Mouse (Mus musculus): ENCODE data around the gene Nectin4. TPM values are rescaled to one million over a fixed set of nuclear protein-coding genes. Genes with fewer than 3 reads are reported as not detected.

Nectin4 gene
- total and polyA plus RNA-seq, 2 experiments from 2014 or later: 4.7 to 4.8 TPM

DNA sequence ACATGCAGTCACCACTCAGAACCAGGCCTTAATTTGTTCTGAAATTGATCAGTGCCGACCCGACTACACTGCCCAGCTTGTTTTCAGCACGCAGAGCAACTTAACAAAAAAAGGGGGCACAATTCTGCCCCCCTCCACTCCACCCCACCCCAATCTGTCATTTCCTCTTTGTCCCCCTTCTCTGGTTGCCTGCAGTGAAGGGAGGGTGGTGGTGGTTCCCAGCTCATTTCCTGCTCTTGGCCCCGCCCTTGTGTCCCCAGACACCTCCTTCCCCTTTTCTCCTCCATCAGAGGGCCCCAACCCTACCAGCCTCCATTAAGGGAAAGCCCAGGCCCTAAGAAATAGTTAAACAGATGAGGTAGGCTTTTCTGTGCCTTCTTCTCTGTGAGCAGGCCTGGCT, 20.2 kb downstream of the Nectin4 start:
- Histone ChIP-seq H3K36me3 (ENCODE audit: insufficient read depth, low read length) (no peaks in the 10 kb centered on the region), H3K9me3 (ENCODE audit: low read length) (no peaks in the 10 kb centered on the region), H3K4me2 (ENCODE audit: low read depth, low read length, poor library complexity, severe bottlenecking) (no peak overlapping the region), H3K4me3 (ENCODE audit: low read depth, low read length) (no peak overlapping the region), H3K27me3 (ENCODE audit: insufficient read depth, low read length) (no peaks in the 10 kb centered on the region), H3K4me1 (ENCODE audit: insufficient read depth, low read length) (no peaks in the 10 kb centered on the region), H3K27ac (ENCODE audit: low read depth, low read length) (no peak overlapping the region), H3K9ac (replicated peaks; ENCODE audit: low read length, poor library complexity, severe bottlenecking) (no peak overlapping the region)
- DNase-seq (ENCODE audit: low spot score) (no peak), ATAC-seq (ENCODE audit: low FRiP score) (no peak)
- TF ChIP-seq CTCF (IDR thresholded peaks at IDR 0.05): no peak
- 87% methylated on average over 4 of the region's 4 CpGs for WGBS

DNA sequence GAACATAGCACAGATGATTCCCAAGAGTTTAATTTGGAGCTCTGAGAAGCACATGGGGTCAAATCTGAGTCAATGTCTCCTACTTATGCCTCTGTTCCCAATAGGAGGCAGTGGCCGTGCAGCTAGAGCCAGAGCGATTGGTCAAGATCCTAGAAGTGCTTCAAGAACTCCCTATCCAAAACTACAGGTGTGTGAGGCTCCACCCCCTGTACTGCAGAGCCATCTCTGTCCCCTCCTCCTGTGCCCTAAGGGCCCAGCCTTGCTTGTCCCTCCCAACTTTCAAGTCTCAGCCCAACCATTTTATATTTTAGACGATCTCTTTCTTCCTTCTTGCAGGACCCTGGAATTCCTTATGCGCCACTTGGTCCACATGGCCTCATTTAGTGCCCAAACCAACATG, 31.9 kb downstream of the Nectin4 start:
- TF ChIP-seq CTCF (IDR thresholded peaks at IDR 0.05): no peak
- Histone ChIP-seq H3K27ac (ENCODE audit: low read depth, low read length) (no peak overlapping the region), H3K36me3 (ENCODE audit: insufficient read depth, low read length) (no peaks in the 10 kb centered on the region), H3K27me3 (ENCODE audit: insufficient read depth, low read length) (no peaks in the 10 kb centered on the region), H3K9me3 (ENCODE audit: low read length) (no peaks in the 10 kb centered on the region), H3K4me2 (ENCODE audit: low read depth, low read length, poor library complexity, severe bottlenecking) (no peak overlapping the region), H3K4me1 (ENCODE audit: insufficient read depth, low read length) (no peaks in the 10 kb centered on the region), H3K9ac (replicated peaks; ENCODE audit: low read length, poor library complexity, severe bottlenecking) (no peak overlapping the region), H3K4me3 (ENCODE audit: low read depth, low read length) (no peak overlapping the region)
- DNase-seq (ENCODE audit: low spot score) (no peak), ATAC-seq (ENCODE audit: low FRiP score) (no peak)
- WGBS: 88% methylated on average over 4 of the region's 4 CpGs

- WGBS: 86% methylated on average over 9 of the region's 9 CpGs
- no peak overlapping the region for H3K4me2 ChIP-seq (ENCODE audit: low read depth, low read length, poor library complexity, severe bottlenecking)
- no peak overlapping the region for H3K27ac ChIP-seq (ENCODE audit: low read depth, low read length)
- H3K27me3 ChIP-seq (ENCODE audit: insufficient read depth, low read length): 0 out of 2 replicates have a peak, but pooled peaks cover 6% of the 10 kb centered on the region
- no peaks in the 10 kb centered on the region for H3K36me3 ChIP-seq (ENCODE audit: insufficient read depth, low read length)
- ATAC-seq (ENCODE audit: low FRiP score) (no peak), DNase-seq (ENCODE audit: low spot score) (no peak)
- H3K9ac ChIP-seq (replicated peaks; ENCODE audit: low read length, poor library complexity, severe bottlenecking): no peak overlapping the region
- no peaks in the 10 kb centered on the region for H3K4me1 ChIP-seq (ENCODE audit: insufficient read depth, low read length)
- no peaks in the 10 kb centered on the region for H3K9me3 ChIP-seq (ENCODE audit: low read length)
- no peak overlapping the region for H3K4me3 ChIP-seq (ENCODE audit: low read depth, low read length)
- no peak for TF ChIP-seq CTCF (IDR thresholded peaks at IDR 0.05)
These were observed 33.1 kb downstream of the Nectin4 start for GRCm38 (mm10) chr1:171402991-171403390.

- no peak for TF ChIP-seq CTCF (IDR thresholded peaks at IDR 0.05)
- no peak overlapping the region for H3K9ac ChIP-seq (replicated peaks; ENCODE audit: low read length, poor library complexity, severe bottlenecking)
- H3K9me3 ChIP-seq (ENCODE audit: low read length): no peaks in the 10 kb centered on the region
- DNase-seq (ENCODE audit: low spot score) (no peak), ATAC-seq (ENCODE audit: low FRiP score) (no peak)
- no peaks in the 10 kb centered on the region for H3K36me3 ChIP-seq (ENCODE audit: insufficient read depth, low read length)
- H3K4me2 ChIP-seq (ENCODE audit: low read depth, low read length, poor library complexity, severe bottlenecking): no peak overlapping the region
- no peak overlapping the region for H3K4me3 ChIP-seq (ENCODE audit: low read depth, low read length)
- 81% methylated on average over 5 of the region's 5 CpGs for WGBS
- H3K4me1 ChIP-seq (ENCODE audit: insufficient read depth, low read length): no peaks in the 10 kb centered on the region
- no peak overlapping the region for H3K27ac ChIP-seq (ENCODE audit: low read depth, low read length)
- H3K27me3 ChIP-seq (ENCODE audit: insufficient read depth, low read length): peaks cover 13% of the 10 kb centered on the region; the same call in 1 of the 2 replicates
These were observed 37.4 kb downstream of the Nectin4 start for GRCm38 (mm10) chr1:171407263-171407662.

DNA sequence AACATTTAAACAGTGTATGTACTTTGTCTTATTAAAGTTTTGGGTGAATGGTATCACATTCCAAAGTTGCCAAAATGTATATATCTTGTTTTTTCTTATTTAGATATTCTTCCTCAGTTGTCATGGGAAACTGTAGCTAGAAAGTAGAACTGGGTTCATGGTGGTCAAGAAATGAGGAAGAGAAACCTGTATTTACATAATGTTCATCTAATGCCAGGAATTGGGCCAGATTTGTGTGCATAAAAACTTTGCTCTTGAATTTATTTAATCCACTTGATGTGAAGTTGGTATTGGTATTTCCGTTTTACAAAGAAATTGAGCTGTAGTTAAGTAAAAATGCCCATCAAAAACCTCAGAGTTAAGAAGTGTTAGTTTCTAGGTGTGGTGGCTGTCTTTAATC, 40.3 kb downstream of the Nectin4 start:
- H3K4me1 ChIP-seq (ENCODE audit: insufficient read depth, low read length): no peaks in the 10 kb centered on the region
- TF ChIP-seq CTCF (IDR thresholded peaks at IDR 0.05): no peak

GRCm38 (mm10) chr1:171410947-171411484, 41.1 kb downstream of the Nectin4 start, which contains the start of gene Usf1:
TSS of gene Usf1 (plus strand) at chr1:171411313.
- under 1% methylated on average over 36 of the region's 36 CpGs for WGBS
- DNase-seq (ENCODE audit: low spot score) (peak; percentile 98), ATAC-seq (ENCODE audit: low FRiP score) (peak; percentile 97)
- no peaks in the 10 kb centered on the region for H3K4me1 ChIP-seq (ENCODE audit: insufficient read depth, low read length)
- peak; percentile 30; the same call in 1 of the 2 replicates for TF ChIP-seq CTCF (IDR thresholded peaks at IDR 0.05)
- H3K36me3 ChIP-seq (ENCODE audit: insufficient read depth, low read length): peaks cover 9% of the 10 kb centered on the region
- H3K4me3 ChIP-seq (ENCODE audit: low read depth, low read length): peak within 1 kb of the TSS; percentile 66
- H3K9ac ChIP-seq (replicated peaks; ENCODE audit: low read length, poor library complexity, severe bottlenecking): peak within 1 kb of the TSS; percentile 87
- peaks cover 13% of the 10 kb centered on the region; the same call in 1 of the 2 replicates for H3K27me3 ChIP-seq (ENCODE audit: insufficient read depth, low read length)
- H3K9me3 ChIP-seq (ENCODE audit: low read length): no peaks in the 10 kb centered on the region
- H3K4me2 ChIP-seq (ENCODE audit: low read depth, low read length, poor library complexity, severe bottlenecking): peak within 1 kb of the TSS; percentile 63
- H3K27ac ChIP-seq (ENCODE audit: low read depth, low read length): peak within 1 kb of the TSS; percentile 96

More for the DNA sequence above, 40.3 kb downstream of the Nectin4 start:
- no peak for ATAC-seq (ENCODE audit: low FRiP score)
- Histone ChIP-seq H3K9ac (replicated peaks; ENCODE audit: low read length, poor library complexity, severe bottlenecking) (no peak overlapping the region), H3K4me3 (ENCODE audit: low read depth, low read length) (peak overlapping the region; percentile 66; the same call in 1 of the 2 replicates), H3K27ac (ENCODE audit: low read depth, low read length) (no peak overlapping the region), H3K36me3 (ENCODE audit: insufficient read depth, low read length) (peaks cover 1% of the 10 kb centered on the region), H3K27me3 (ENCODE audit: insufficient read depth, low read length) (peaks cover 13% of the 10 kb centered on the region; the same call in 1 of the 2 replicates), H3K9me3 (ENCODE audit: low read length) (no peaks in the 10 kb centered on the region), H3K4me2 (ENCODE audit: low read depth, low read length, poor library complexity, severe bottlenecking) (no peak overlapping the region)
- DNase-seq (ENCODE audit: low spot score): no peak
- WGBS: 89% methylated on average over 1 of the region's 1 CpGs
